Mouse (Mus musculus) adrenal gland, postnatal 36 days (tissue): ENCODE measurements around the gene Fam102a. TPM values are rescaled to one million over a fixed set of nuclear protein-coding genes. Genes with fewer than 3 reads are reported as not detected.
A peak's percentile ranks its signal among the peaks of the same experiment; 100 is the strongest.

Source experiments
- DNase-seq, 2 experiments: peaks; one replicate each; pipeline ENCODE4 v3.0.0; 2021; ENCODE audit warnings: mixed read lengths in 1 of 2
- total RNA-seq, 2 experiments: library from RNA; stranded (reverse); gene quantifications; 2 replicates each; pipeline ENCODE4 v1.2.3; 2021

Fam102a gene
- total RNA-seq, 2 experiments from 2014 or later: 21.5 to 34.8 TPM

GRCm38 (mm10) chr2:32608778-32609435 is 73.8 kb downstream of the Fam102a start:
- peak in 1 of 2 experiments; percentile 76 for DNase-seq

GRCm38 (mm10) chr2:32610610-32611229 is 75.6 kb downstream of the Fam102a start:
- DNase-seq: peak; percentile 46 to 74

GRCm38 (mm10) chr2:32612274-32612673 is 77.1 kb downstream of the Fam102a start:
- no peak for DNase-seq

GRCm38 (mm10) chr2:32617109-32617508 is 82.0 kb downstream of the Fam102a start:
- DNase-seq: no peak

- peak in 1 of 2 experiments; percentile 13 for DNase-seq
Measured at GRCm38 (mm10) chr2:32617601-32618000, 82.5 kb downstream of the Fam102a start.

GRCm38 (mm10) chr2:32618051-32618450 is 82.9 kb downstream of the Fam102a start:
- DNase-seq: no peak

Other genes with a start within 250 kb of the Fam102a start
- gene Golga2, start 247.9 kb upstream of the Fam102a start, total RNA-seq: 10 to 100 TPM; 73.0 to 74.2 TPM
- gene Swi5, start 247.3 kb upstream of the Fam102a start, total RNA-seq: 100 to 1,000 TPM; 289 to 304 TPM
- 10 to 100 TPM; 59.8 to 66.2 TPM for gene Ciz1, start 183.0 kb upstream of the Fam102a start, total RNA-seq
- gene Dnm1, start 182.0 kb upstream of the Fam102a start, total RNA-seq: 10 to 100 TPM; 14.8 to 20.3 TPM
- 100 to 1,000 TPM; 175 to 184 TPM for gene 1110008P14Rik, start 153.4 kb upstream of the Fam102a start, total RNA-seq
- gene Lcn2, start 147.1 kb upstream of the Fam102a start, total RNA-seq: 1 to 10 TPM; 1.1 to 3.9 TPM
- 10 to 100 TPM; 58.2 to 58.7 TPM for gene Ptges2, start 139.4 kb upstream of the Fam102a start, total RNA-seq
- gene Naif1, start 84.9 kb upstream of the Fam102a start, total RNA-seq: 1 to 10 TPM; 4.3 to 5.2 TPM
- 10 to 100 TPM; 78.8 to 99.7 TPM for gene Slc25a25, start 83.9 kb upstream of the Fam102a start, total RNA-seq
- 10 to 100 TPM; 60.5 to 61.1 TPM for gene Dpm2, start 35.5 kb downstream of the Fam102a start, total RNA-seq
- not detected for gene Pip5kl1, start 39.5 kb downstream of the Fam102a start, total RNA-seq
- not detected for gene 9430097D07Rik, start 40.4 kb downstream of the Fam102a start, total RNA-seq
- gene St6galnac4, start 51.8 kb downstream of the Fam102a start, total RNA-seq: 10 to 100 TPM in 1 of 2 experiments, 1 to 10 TPM in 1; 7.9 to 11.0 TPM
- 10 to 100 TPM; 38.3 to 58.1 TPM for gene St6galnac6, start 64.4 kb downstream of the Fam102a start, total RNA-seq
- gene Ak1, start 86.4 kb downstream of the Fam102a start, total RNA-seq: 10 to 100 TPM; 49.4 to 50.0 TPM
- gene Eng, start 111.3 kb downstream of the Fam102a start, total RNA-seq: 10 to 100 TPM; 96.0 to 97.8 TPM
- gene Fpgs, start 168.8 kb downstream of the Fam102a start, total RNA-seq: 10 to 100 TPM; 12.8 to 14.9 TPM
- gene Cdk9, start 177.7 kb downstream of the Fam102a start, total RNA-seq: 10 to 100 TPM; 74.7 to 76.3 TPM
- 10 to 100 TPM; 13.0 to 18.9 TPM for gene Sh2d3c, start 185.7 kb downstream of the Fam102a start, total RNA-seq
- not detected for gene 6330409D20Rik, start 205.7 kb downstream of the Fam102a start, total RNA-seq
- 10 to 100 TPM; 26.7 to 32.5 TPM for gene Tor2a, start 221.9 kb downstream of the Fam102a start, total RNA-seq
- gene Ttc16, start 240.3 kb downstream of the Fam102a start, total RNA-seq: under 1 TPM; 0.10 to 0.20 TPM
- 10 to 100 TPM in 1 of 2 experiments, 1 to 10 TPM in 1; 8.3 to 12.0 TPM for gene Ptrh1, start 240.5 kb downstream of the Fam102a start, total RNA-seq
- not detected for gene Cfap157, start 249.1 kb downstream of the Fam102a start, total RNA-seq